Mouse (Mus musculus): ENCODE data around the gene Kri1. TPM values are rescaled to one million over a fixed set of nuclear protein-coding genes. Genes with fewer than 3 reads are reported as not detected.

The Kri1 gene
- polyA plus RNA-seq, 1 experiment from 2014 or later: 20.1 TPM

- H3K4me3 ChIP-seq (replicated peaks; ENCODE audit: low read length): peak overlapping the region; percentile 51
- no peak overlapping the region for H3K27ac ChIP-seq (ENCODE audit: low read length)
- peak overlapping the region; percentile 61 for H3K9ac ChIP-seq (replicated peaks; ENCODE audit: low read depth, low read length)
- WGBS: 5% methylated on average over 42 of the region's 42 CpGs
- no peak for ATAC-seq
- no peaks in the 10 kb centered on the region for H3K9me3 ChIP-seq (ENCODE audit: control insufficient read depth, low read length)
- H3K4me2 ChIP-seq (ENCODE audit: low read length): peak overlapping the region; percentile 85
- H3K4me1 ChIP-seq (replicated peaks; ENCODE audit: control insufficient read depth, insufficient read depth, low read length): peaks cover 18% of the 10 kb centered on the region
- H3K36me3 ChIP-seq (ENCODE audit: control insufficient read depth, insufficient read depth): no peaks in the 10 kb centered on the region
- peaks cover 54% of the 10 kb centered on the region for H3K27me3 ChIP-seq (replicated peaks; ENCODE audit: control insufficient read depth, insufficient read depth, low read length)
Observed at GRCm38 (mm10) chr9:21243826-21244427, 43.8 kb downstream of the Kri1 start.

GRCm38 (mm10) chr9:21241343-21241742 is 46.4 kb downstream of the Kri1 start:
- ATAC-seq: no peak
- H3K27me3 ChIP-seq (replicated peaks; ENCODE audit: control insufficient read depth, insufficient read depth, low read length): peaks cover 35% of the 10 kb centered on the region
- WGBS: 5% methylated on average over 11 of the region's 11 CpGs

DNA sequence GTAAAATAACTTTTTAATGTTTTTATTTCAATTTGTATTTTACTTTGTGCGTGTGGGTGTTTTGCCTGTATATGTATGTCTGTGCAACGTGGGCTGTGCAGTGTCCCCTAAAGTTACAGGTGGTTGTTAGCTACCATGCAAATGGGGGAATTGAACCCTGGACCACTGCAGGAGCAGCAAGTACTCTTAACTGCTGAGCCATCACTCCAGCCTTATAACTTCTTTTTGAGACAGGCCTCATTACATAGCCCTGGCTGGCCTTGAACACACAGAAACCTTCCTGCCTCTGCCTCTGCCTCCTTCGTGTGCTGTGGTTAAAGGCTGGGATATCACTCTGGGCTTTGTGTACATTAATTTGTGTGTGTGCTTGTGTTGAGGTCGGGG is 48.3 kb downstream of the Kri1 start:
- no peak for ATAC-seq
- Histone ChIP-seq H3K4me2 (ENCODE audit: low read length) (peak overlapping the region; percentile 87), H3K4me1 (replicated peaks; ENCODE audit: control insufficient read depth, insufficient read depth, low read length) (peaks cover 27% of the 10 kb centered on the region), H3K9me3 (ENCODE audit: control insufficient read depth, low read length) (no peaks in the 10 kb centered on the region), H3K27ac (ENCODE audit: low read length) (no peak overlapping the region; the same call in 1 of the 2 replicates), H3K36me3 (ENCODE audit: control insufficient read depth, insufficient read depth) (no peaks in the 10 kb centered on the region), H3K4me3 (replicated peaks; ENCODE audit: low read length) (peak overlapping the region; percentile 89), H3K9ac (replicated peaks; ENCODE audit: low read depth, low read length) (peak overlapping the region; percentile 99), H3K27me3 (replicated peaks; ENCODE audit: control insufficient read depth, insufficient read depth, low read length) (peaks cover 17% of the 10 kb centered on the region)
- 37% methylated on average over 4 of the region's 4 CpGs for WGBS

More at GRCm38 (mm10) chr9:21241343-21241742, 46.4 kb downstream of the Kri1 start:
- no peak overlapping the region for H3K4me2 ChIP-seq (ENCODE audit: low read length)
- H3K4me1 ChIP-seq (replicated peaks; ENCODE audit: control insufficient read depth, insufficient read depth, low read length): peaks cover 32% of the 10 kb centered on the region
- no peak overlapping the region for H3K9ac ChIP-seq (replicated peaks; ENCODE audit: low read depth, low read length)
- no peaks in the 10 kb centered on the region for H3K36me3 ChIP-seq (ENCODE audit: control insufficient read depth, insufficient read depth)
- H3K9me3 ChIP-seq (ENCODE audit: control insufficient read depth, low read length): no peaks in the 10 kb centered on the region
- H3K4me3 ChIP-seq (replicated peaks; ENCODE audit: low read length): no peak overlapping the region
- H3K27ac ChIP-seq (ENCODE audit: low read length): no peak overlapping the region

GRCm38 (mm10) chr9:21238733-21239464 is 48.9 kb downstream of the Kri1 start, which contains the start of gene Keap1:
Gene Keap1 (minus strand): TSS chr9:21239361.
- H3K4me1 ChIP-seq (replicated peaks; ENCODE audit: control insufficient read depth, insufficient read depth, low read length): peaks cover 21% of the 10 kb centered on the region
- peak; percentile 84 for ATAC-seq
- peaks cover 11% of the 10 kb centered on the region for H3K27me3 ChIP-seq (replicated peaks; ENCODE audit: control insufficient read depth, insufficient read depth, low read length)
- no peaks in the 10 kb centered on the region for H3K36me3 ChIP-seq (ENCODE audit: control insufficient read depth, insufficient read depth)
- H3K27ac ChIP-seq (ENCODE audit: low read length): peak within 1 kb of the TSS; percentile 80
- peak within 1 kb of the TSS; percentile 87 for H3K4me2 ChIP-seq (ENCODE audit: low read length)
- WGBS: under 1% methylated on average over 60 of the region's 90 CpGs
- no peaks in the 10 kb centered on the region for H3K9me3 ChIP-seq (ENCODE audit: control insufficient read depth, low read length)
- peak within 1 kb of the TSS; percentile 89 for H3K4me3 ChIP-seq (replicated peaks; ENCODE audit: low read length)
- peak within 1 kb of the TSS; percentile 99 for H3K9ac ChIP-seq (replicated peaks; ENCODE audit: low read depth, low read length)

GRCm38 (mm10) chr9:21238004-21238732 is 49.6 kb downstream of the Kri1 start:
- Histone ChIP-seq H3K4me1 (replicated peaks; ENCODE audit: control insufficient read depth, insufficient read depth, low read length) (peaks cover 20% of the 10 kb centered on the region), H3K4me3 (replicated peaks; ENCODE audit: low read length) (peak overlapping the region; percentile 89), H3K36me3 (ENCODE audit: control insufficient read depth, insufficient read depth) (peaks cover 4% of the 10 kb centered on the region; the same call in 1 of the 2 replicates), H3K9me3 (ENCODE audit: control insufficient read depth, low read length) (no peaks in the 10 kb centered on the region), H3K27me3 (replicated peaks; ENCODE audit: control insufficient read depth, insufficient read depth, low read length) (peaks cover 7% of the 10 kb centered on the region), H3K9ac (replicated peaks; ENCODE audit: low read depth, low read length) (peak overlapping the region; percentile 99), H3K27ac (ENCODE audit: low read length) (peak overlapping the region; percentile 80), H3K4me2 (ENCODE audit: low read length) (peak overlapping the region; percentile 87)
- 0 out of 2 replicates have a peak, but pooled peaks have one; percentile 0 for ATAC-seq
- 1% methylated on average over 31 of the region's 31 CpGs for WGBS

GRCm38 (mm10) chr9:21237368-21238003 is 50.3 kb downstream of the Kri1 start:
- WGBS: 15% methylated on average over 19 of the region's 19 CpGs
- Histone ChIP-seq H3K9ac (replicated peaks; ENCODE audit: low read depth, low read length) (peak overlapping the region; percentile 99), H3K4me2 (ENCODE audit: low read length) (peak overlapping the region; percentile 87), H3K4me3 (replicated peaks; ENCODE audit: low read length) (peak overlapping the region; percentile 89), H3K27ac (ENCODE audit: low read length) (peak overlapping the region; percentile 80), H3K27me3 (replicated peaks; ENCODE audit: control insufficient read depth, insufficient read depth, low read length) (no peaks in the 10 kb centered on the region; the same call in 1 of the 2 replicates), H3K4me1 (replicated peaks; ENCODE audit: control insufficient read depth, insufficient read depth, low read length) (peaks cover 20% of the 10 kb centered on the region), H3K36me3 (ENCODE audit: control insufficient read depth, insufficient read depth) (peaks cover 5% of the 10 kb centered on the region; the same call in 1 of the 2 replicates), H3K9me3 (ENCODE audit: control insufficient read depth, low read length) (no peaks in the 10 kb centered on the region)
- peak; percentile 35 for ATAC-seq

DNA sequence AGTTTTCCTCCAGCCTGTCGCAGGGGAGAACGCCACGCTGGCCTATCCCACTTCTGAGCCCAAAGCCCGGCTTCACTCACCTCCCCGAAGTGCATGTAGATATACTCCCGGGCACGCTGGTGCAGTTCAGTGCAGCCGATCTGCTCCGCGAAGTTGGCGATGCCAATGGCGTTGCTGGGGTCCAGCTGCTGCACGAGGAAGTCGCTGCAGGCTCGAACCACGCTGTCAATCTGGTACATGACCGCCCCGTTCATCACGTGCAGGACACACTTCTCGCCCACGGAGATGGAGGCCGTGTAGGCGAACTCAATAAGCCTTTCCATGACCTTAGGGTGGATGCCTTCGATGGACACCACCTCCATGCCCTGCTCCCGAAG is 50.8 kb downstream of the Kri1 start:
- H3K27me3 ChIP-seq (replicated peaks; ENCODE audit: control insufficient read depth, insufficient read depth, low read length): no peaks in the 10 kb centered on the region; the same call in 1 of the 2 replicates
- H3K9me3 ChIP-seq (ENCODE audit: control insufficient read depth, low read length): no peaks in the 10 kb centered on the region
- WGBS: 78% methylated on average over 25 of the region's 25 CpGs
- no peak overlapping the region; the same call in 1 of the 2 replicates for H3K27ac ChIP-seq (ENCODE audit: low read length)
- peaks cover 5% of the 10 kb centered on the region; the same call in 1 of the 2 replicates for H3K36me3 ChIP-seq (ENCODE audit: control insufficient read depth, insufficient read depth)
- ATAC-seq: no peak
- H3K9ac ChIP-seq (replicated peaks; ENCODE audit: low read depth, low read length): peak overlapping the region; percentile 99
- peaks cover 20% of the 10 kb centered on the region for H3K4me1 ChIP-seq (replicated peaks; ENCODE audit: control insufficient read depth, insufficient read depth, low read length)
- peak overlapping the region; percentile 89 for H3K4me3 ChIP-seq (replicated peaks; ENCODE audit: low read length)
- peak overlapping the region; percentile 87 for H3K4me2 ChIP-seq (ENCODE audit: low read length)

GRCm38 (mm10) chr9:21235341-21235740 is 52.4 kb downstream of the Kri1 start:
- WGBS: 85% methylated on average over 4 of the region's 4 CpGs
- no peak overlapping the region for H3K4me2 ChIP-seq (ENCODE audit: low read length)
- H3K36me3 ChIP-seq (ENCODE audit: control insufficient read depth, insufficient read depth): peaks cover 7% of the 10 kb centered on the region
- no peaks in the 10 kb centered on the region for H3K9me3 ChIP-seq (ENCODE audit: control insufficient read depth, low read length)
- H3K27me3 ChIP-seq (replicated peaks; ENCODE audit: control insufficient read depth, insufficient read depth, low read length): no peaks in the 10 kb centered on the region
- ATAC-seq: no peak
- peaks cover 20% of the 10 kb centered on the region for H3K4me1 ChIP-seq (replicated peaks; ENCODE audit: control insufficient read depth, insufficient read depth, low read length)
- no peak overlapping the region for H3K9ac ChIP-seq (replicated peaks; ENCODE audit: low read depth, low read length)
- H3K27ac ChIP-seq (ENCODE audit: low read length): no peak overlapping the region
- H3K4me3 ChIP-seq (replicated peaks; ENCODE audit: low read length): no peak overlapping the region

Data from forebrain, embryonic 16.5 days (tissue).